Mouse (Mus musculus) spleen, postnatal 4 days (tissue): ENCODE measurements around the gene 1110051M20Rik.
"Not testable (repeated sequence)": the region's sequence is repeated elsewhere in the genome, so short reads cannot be mapped to it uniquely, and the experiment has no call there.

ENCODE experiments used
- DNase-seq, 2 experiments: peaks; one replicate each; pipeline ENCODE4 v3.0.0; 2022; ENCODE audit warnings: low spot score in 2 of 2

The 1110051M20Rik gene

DNA sequence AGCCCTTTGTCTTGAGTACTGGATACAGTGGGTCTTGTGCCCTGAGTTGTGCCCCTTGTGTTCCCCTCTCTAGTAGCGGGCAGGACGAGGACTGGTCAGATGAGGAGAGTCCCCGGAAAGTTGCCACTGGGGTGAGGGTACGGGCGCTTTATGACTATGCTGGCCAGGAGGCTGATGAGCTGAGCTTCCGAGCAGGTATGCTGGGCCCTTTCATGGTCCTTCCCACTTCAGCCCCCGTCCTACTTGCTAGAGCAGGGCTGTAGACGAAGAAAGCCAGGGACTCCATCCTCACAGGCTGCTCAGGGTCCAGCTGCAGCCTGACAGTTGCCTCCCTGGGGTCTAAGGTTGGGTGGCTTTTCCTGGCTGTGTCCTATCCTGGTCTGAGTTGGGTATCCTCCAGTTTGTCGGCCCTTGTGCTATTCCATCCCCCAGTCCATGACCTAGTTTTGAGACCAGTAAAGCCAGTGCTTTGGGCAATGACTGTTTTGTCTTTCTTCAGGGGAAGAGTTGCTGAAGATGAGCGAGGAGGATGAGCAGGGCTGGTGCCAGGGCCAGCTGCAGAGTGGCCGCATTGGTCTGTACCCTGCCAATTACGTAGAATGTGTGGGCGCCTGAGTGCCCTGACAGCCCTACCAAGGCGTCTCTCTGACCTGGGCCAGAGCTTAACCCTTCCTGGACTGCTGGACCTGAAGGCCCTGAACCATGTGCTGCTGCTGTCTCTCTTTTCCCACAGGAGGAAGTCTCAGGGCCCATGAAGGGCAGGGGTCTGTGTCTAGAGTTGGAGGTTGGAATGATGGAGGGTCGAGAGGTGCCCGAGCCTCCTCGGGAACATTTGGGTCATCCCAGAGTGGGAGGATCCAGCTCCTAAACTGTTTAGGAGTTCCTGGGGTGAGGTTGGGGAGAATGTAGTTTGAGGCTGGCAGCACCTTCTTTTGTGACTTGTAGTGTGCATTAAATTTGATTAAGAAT is 180.5 kb downstream of the 1110051M20Rik start:
- no peak for DNase-seq

DNA sequence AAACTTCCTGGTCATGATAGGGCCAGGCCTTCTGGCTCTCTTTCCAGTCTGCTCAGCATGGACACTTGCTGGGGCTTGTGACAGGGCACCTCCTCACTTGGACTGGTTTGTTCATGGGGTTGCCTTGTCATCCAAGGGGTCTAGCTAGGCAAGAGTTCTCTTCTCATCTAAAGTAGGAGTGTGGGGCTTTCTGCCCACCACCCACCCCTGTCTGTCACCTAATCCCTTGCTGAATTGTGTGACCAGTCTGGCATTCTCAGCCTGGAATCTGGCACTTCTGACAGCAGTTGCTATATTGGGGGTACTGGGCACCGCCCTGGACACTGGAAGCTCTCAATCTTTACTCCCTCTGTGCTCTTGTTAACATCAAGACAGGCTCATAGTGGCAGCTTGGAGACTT is 185.0 kb downstream of the 1110051M20Rik start:
- no peak for DNase-seq

- no peak for DNase-seq
These were observed 185.7 kb downstream of the 1110051M20Rik start for GRCm38 (mm10) chr2:91258830-91259229.

GRCm38 (mm10) chr2:91258054-91258453 is 186.4 kb downstream of the 1110051M20Rik start:
- no peak for DNase-seq

DNA sequence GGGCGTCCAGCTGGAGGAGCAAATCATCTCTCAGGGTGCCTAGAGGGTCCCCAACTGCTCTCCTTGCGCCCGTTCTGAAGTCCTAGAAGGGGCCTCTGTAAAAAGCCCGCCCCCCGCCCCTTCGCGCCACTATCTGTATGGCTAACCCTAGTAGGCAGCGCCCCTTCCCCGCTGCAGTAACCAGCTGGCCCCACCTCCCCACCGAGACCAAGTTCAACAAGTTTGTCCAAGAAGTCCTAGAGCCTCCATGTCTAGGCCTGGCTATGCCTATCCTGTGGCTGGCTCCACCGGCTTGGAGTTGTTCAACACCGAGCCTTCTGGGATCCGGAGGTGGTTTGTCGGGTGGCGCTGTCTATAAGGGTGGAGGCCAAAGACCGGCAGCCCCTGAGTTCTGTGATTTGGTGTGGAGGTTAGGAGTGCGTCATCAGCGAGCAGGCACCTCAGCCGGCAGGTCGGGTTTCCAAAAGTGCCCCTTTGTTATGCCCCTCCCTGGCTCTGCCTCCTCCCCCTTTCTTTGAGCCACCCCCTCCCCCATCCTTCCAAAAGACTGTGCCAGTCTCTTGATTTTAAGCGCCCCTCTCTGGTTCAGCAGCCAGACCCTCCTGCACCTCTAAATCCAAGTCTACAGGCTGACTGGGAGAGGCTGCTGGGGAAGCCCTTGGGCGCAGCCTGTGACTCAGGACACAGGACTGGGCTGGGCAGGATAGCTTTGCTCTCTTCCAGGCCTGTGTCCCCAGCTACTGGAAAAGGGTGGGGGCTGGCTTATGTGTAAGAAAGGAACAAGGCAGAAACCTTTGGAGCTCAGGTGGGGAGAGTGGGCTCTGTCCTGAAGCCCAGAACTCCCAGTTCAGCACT is 187.2 kb downstream of the 1110051M20Rik start:
- DNase-seq, result no peak

DNA sequence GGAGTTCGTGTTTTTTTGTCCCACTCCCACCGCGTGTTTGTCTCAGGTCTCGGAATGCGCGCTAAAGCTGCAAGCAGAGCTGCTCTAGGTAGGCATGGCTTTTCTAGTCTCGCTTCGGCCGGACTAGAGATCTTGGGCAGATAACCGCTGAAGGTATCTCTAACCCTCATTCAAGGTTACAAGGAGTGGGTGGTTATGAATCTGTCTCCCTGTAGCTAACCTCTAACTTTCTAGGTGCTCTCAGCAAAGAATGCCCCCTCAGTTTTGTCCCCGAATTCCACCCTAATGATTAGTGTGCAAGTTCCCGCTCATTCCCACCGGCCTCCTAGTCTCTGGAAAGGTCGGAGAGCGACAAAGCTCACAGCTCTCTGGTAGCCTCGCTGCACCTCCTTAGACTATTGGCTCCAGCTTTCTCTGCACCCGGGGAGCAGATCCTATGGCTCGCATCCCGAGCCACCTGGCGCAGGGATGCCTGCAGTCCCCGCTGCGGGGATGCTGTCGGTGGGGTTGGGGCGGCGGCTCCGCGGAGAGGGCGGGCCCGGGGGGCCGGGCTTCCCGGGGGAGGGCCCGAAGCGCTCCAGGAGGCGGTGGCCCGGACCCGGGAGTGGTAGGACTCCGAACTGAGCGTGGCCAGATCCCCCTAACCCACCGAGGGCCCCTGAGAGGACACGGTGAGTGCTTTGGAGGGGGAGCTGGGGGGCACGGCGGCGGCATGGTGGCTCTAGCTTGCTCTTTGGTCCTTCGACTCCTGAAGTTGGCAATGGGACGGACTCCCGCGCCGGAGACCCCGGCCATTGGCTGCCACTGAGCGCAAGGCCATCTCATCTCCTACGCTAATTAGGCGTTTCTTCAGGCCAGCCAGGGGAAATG is 188.0 kb downstream of the 1110051M20Rik start:
- no peak for DNase-seq

- DNase-seq, result no peak
These were observed 188.8 kb downstream of the 1110051M20Rik start, which contains the start of gene Pacsin3 for GRCm38 (mm10) chr2:91255661-91256150. Gene Pacsin3, plus strand, starts transcription at chr2:91255954.

- DNase-seq, result no peak
These were observed 189.7 kb downstream of the 1110051M20Rik start for GRCm38 (mm10) chr2:91254725-91255380.

GRCm38 (mm10) chr2:91252512-91252911 is 192.0 kb downstream of the 1110051M20Rik start:
- DNase-seq, result no peak

GRCm38 (mm10) chr2:91252001-91252400 is 192.5 kb downstream of the 1110051M20Rik start:
- DNase-seq, result no peak

DNA sequence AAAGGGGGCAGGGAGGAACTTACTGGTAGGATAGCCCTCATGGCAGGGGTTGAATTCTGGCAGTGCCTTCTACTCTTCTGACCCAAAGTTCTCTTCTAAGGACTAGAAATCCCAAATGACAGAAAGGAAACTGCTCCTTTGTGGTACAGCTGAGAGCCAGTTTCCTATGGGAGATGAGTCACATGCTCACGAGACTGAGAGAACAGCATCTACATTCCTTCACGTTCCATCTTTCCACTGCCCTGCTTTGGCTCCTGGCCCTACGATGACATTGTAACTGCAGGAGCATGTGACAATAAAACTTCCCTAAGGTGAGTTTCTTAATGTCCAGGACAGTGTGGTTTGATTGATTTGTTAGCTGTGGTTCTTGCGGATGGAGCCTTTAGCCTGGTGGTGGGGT is 196.1 kb downstream of the 1110051M20Rik start:
- no peak for DNase-seq

GRCm38 (mm10) chr2:91244557-91245228 is 199.8 kb downstream of the 1110051M20Rik start:
- DNase-seq, result no peak

DNA sequence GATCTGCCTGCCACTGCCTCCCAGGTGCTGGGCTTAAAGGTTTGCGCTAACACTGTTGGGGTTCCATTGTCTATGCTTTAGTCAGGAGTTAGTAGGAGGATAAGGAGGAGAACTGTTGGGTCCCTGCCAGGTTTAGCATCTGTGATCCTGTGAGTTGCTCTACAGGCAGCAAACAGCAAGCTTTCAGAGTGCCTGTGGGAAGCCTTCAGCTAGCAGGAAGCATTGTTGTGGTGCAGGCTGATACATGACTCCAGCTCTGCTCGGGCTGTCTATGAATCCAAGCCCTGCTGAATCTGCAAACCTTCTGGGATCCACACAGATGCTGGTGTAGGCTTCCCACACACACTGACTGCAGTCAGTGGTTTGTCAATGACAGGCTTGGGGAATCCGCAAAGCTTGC is 201.1 kb downstream of the 1110051M20Rik start:
- no peak for DNase-seq

DNA sequence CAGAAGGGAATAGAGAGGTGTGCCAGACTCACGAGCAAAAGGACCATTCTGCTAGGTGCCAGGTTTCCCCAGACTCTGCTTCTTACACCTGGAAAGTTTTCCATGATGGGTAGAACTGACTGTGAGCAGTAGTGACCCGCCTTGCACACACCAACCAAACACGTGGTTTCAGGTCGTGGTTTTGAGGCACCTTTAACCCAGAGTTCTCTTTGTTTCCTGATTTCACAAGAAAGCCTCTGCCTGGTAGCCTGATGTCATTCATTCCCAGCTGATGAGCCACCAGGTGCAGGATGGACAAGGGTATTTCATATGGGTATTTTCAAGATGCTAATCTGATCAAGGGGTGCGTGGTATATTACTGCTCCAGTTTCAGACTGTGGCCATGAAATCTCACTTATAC is 202.0 kb downstream of the 1110051M20Rik start:
- DNase-seq, result no peak

DNA sequence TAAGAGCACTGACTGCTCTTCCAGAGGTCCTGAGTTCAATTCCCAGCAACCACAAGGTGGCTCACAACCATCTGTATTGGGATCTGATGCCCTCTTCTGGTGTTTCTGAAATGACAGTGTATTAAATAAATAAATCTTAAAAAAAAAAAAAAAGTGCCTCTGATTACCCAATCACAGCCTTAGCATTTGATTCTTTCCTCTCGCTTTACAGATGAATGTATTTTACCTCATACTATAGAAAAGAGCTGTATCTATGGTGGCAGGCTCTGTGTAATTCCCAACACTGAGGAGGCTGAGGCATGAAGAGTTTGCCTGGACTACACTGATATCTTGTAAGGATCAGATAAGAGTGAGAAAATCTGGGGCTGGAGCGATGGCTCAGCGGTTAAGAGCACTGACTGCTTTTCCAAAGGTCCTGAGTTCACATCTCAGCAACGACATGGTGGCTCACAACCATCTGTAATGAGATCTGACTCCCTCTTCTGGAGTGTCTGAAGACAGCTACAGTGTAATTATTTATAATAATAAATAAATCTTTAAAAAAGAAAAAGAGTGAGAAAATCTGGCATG is 206.9 kb downstream of the 1110051M20Rik start:
- not testable (repeated sequence) for DNase-seq

DNA sequence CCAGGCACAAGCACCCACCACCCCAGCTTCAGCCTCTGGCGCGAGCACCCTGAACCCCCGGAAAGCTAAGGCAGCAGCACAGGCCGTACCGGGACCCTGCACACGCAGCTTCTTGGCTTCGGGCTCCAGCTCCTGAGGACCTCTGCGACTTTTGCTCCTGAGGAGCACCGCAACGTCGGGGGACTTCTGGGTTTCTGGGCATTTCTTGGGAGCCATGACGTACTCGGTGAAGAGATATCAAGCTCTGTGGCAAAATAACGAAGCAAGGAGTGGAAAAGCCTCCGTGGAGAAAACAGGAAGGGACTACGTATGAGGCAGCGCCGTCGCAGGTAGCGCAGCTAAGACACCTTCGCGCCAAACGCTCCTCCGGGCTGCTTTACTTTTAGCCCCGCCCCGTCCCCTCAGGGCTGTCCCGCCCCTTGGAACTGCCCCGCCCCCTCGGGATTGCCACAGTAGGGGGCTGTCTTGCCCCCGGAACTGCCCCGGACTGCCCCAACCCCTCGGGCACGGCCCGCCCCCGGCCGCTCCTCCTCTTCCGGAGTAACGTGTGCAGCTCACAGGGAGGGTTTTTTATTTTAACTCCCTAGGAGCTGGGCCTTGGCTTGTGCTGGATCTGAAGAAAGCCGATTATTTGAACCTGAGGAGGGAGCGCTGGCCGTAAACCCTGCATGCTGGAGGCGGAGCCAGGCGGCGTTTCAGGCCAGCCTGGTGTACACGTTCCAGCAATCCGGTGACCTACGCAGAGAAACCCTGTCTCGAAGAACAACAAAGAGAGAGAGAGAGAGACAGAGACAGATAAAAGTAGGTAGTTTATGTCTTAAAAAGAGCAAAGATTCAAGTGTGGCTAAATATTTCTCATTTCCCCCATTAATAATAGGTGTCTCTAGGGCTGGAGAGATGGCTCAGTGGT is 207.6 kb downstream of the 1110051M20Rik start, which contains the start of gene Ddb2:
Gene Ddb2 (minus strand): TSS at position 382 of the 910 bp plus-strand sequence.
- DNase-seq, result peak; percentile 93 to 97

- DNase-seq, result no peak
These were observed 214.8 kb downstream of the 1110051M20Rik start for GRCm38 (mm10) chr2:91229735-91230134.
